Mouse (Mus musculus) adrenal gland, postnatal 36 days (tissue): ENCODE data around the gene Gm45618. TPM values are rescaled to one million over a fixed set of nuclear protein-coding genes. Genes with fewer than 3 reads are reported as not detected.

Experiments
- DNase-seq, 2 experiments: peaks; one replicate each; pipeline ENCODE4 v3.0.0; 2021; ENCODE audit warnings: mixed read lengths in 1 of 2
- total RNA-seq, 2 experiments: library from RNA; stranded (reverse); gene quantifications; 2 replicates each; pipeline ENCODE4 v1.2.3; 2021

Gene Gm45618
- total RNA-seq, 2 experiments from 2014 or later, result not detected

DNA sequence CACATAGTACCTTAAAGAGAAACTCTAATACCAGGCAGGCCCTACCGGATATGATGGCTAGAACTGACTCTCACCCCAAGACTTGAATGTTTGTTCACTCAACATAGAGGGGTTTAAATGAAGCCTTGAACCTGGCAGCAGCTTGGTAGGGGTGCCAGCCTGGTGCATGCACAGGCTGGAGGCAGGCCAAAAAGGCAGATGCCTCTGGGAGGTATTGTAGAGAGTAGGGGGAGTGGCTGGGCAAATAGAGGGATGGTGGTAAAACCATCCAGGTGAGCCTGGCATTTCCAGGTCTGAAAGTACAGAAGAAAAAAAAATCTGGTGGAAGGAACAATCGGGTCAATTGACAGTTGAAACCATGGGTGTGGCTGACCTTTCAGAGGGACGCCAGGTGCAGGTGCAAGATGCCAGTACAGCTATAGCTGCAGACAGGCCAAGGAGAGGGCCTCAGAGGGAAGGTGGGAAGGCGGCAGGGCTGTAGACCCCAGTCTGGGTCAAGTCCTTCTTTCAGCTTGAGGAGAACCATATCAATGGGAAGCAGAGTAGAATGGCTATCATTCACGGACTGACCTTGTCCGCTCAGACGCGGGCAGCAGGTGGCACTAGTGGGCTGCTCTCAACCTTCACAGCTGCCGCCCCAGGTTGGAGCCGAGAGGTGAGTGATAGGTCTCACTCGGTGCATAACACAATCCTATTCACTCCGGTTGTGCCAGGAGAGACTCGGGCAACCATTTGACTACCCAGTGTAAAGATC, 49.9 kb downstream of the Gm45618 start:
- peak; percentile 79 to 87 for DNase-seq

Other genes with a start within 250 kb of the Gm45618 start
- gene Tollip, start 202.2 kb downstream of the Gm45618 start, total RNA-seq, result 10 to 100 TPM; 60.4 to 61.2 TPM
- gene Brsk2, start 171.0 kb downstream of the Gm45618 start, total RNA-seq, result 1 to 10 TPM; 1.6 to 2.1 TPM
- 10 to 100 TPM; 48.1 to 58.4 TPM for gene Mob2, start 59.7 kb downstream of the Gm45618 start, total RNA-seq
- 10 to 100 TPM in 1 of 2 experiments, 1 to 10 TPM in 1; 7.4 to 28.9 TPM for gene Dusp8, start 24.9 kb downstream of the Gm45618 start, total RNA-seq
- gene Gm39115, start 15.3 kb upstream of the Gm45618 start, total RNA-seq, result not detected
- gene Gm45337, start 23.9 kb upstream of the Gm45618 start, total RNA-seq, result not detected
- gene Gm29735, start 36.4 kb upstream of the Gm45618 start, total RNA-seq, result not detected
- not detected for gene Gm4553, start 45.0 kb upstream of the Gm45618 start, total RNA-seq
- not detected for gene Krtap5-2, start 55.3 kb upstream of the Gm45618 start, total RNA-seq
- not detected for gene Gm10153, start 69.7 kb upstream of the Gm45618 start, total RNA-seq
- not detected for gene Krtap5-3, start 80.6 kb upstream of the Gm45618 start, total RNA-seq
- gene Gm7579, start 91.1 kb upstream of the Gm45618 start, total RNA-seq, result not detected
- gene Krtap5-5, start 109.2 kb upstream of the Gm45618 start, total RNA-seq, result not detected
- not detected for gene Gm40460, start 120.3 kb upstream of the Gm45618 start, total RNA-seq
- not detected for gene Gm2431, start 137.6 kb upstream of the Gm45618 start, total RNA-seq
- gene Gm4559, start 153.6 kb upstream of the Gm45618 start, total RNA-seq, result not detected
- not detected for gene Krtap5-1, start 176.4 kb upstream of the Gm45618 start, total RNA-seq
- not detected for gene Krtap5-4, start 182.8 kb upstream of the Gm45618 start, total RNA-seq